Mouse (Mus musculus) WW6 (cell line): Measurements from ENCODE around the gene Atg10.
"Not testable (repeated sequence)": the region's sequence is repeated elsewhere in the genome, so short reads cannot be mapped to it uniquely, and the experiment has no call there.

Experiments used
- DNase-seq: peaks from one replicate; pipeline ENCODE4 v3.0.0-alpha.2; 2013; ENCODE audit warnings: low read depth, low spot score

The Atg10 gene

DNA sequence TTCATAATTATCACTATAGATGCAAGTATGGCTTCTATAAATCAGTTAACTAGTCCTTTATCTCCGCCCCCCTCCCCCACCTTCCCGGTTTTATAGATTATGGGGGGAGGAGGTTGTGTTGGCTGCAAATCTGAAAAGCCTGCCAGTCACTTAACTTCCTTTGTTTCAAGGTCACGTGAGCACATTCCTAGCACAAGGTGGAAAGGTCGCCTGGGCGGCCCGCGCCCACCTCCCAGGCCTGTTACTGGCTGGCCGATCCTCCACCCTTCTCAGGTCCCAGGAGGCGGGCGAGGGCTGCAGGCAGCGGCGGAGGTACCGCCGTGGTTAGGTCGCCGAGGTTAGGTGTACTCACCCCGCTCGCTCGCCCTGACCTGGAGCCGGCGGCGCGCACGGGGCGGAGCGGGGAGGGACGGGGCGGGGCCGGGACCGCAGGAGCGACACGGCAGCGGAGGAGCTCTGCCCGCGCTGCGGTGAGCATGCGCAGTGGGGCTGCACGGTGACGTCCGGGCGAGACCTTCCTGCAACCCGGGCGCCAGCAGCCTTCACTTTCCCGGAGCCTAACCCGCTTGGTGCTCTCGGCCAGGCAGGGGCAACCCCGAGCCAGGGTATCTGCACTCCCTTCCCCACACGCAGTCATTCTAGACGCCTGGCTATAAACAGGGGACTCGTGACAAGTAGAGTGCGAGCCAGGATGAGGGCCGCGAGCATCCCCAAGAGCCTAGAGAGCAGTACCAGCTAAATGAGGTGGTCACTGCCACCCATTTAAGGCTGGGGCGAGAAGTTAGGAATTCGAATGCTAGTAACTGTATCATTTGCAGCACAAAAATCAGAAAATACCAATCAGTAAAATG is at the start of gene Atg10:
TSS of gene Atg10 (minus strand) at position 382 of the 851 bp plus-strand sequence.
- DNase-seq: peak; percentile 87

- DNase-seq: no peak
Measured at GRCm38 (mm10) chr13:91252406-91252805, 28.6 kb upstream of the Atg10 start.

DNA sequence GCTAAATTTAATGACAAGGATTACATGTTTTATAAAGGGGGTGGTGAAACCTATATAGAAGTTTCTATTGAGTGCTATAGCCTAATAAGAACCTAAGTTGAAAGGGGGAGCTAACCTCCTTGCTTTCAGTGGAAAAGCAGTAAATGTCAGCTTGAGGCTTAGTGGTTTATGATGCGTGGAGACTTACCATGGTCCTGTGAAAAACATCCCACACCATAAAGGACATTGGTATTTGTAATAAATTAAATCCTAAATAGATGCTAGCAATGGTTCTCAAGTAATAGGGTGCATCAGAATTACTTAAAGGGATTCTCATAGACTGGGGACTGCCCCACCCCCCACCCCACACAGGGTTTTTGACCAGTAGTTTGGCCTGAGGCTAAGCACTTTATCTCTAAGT is 27.9 kb upstream of the Atg10 start:
- no peak for DNase-seq

DNA sequence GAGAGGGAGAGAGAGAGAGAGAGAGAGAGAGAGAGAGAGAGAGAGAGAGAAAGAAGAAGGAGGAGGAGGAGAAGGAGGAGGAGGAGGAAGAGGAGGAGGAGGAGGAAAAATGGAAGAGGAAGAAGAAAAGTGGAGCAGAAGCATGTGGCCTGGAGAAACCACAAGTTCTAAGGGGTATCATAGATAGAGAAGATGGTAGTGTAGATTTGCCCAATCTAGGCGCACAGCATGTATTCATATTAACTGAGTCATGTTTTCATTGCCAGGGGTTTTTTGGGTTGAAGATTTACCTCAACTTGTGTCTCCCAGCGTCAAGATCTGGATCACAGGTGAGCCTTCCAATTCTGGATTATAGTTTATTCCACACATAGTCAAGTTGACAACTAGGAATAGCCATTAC is 26.3 kb upstream of the Atg10 start:
- not testable (repeated sequence) for DNase-seq

- no peak for DNase-seq
Measured at GRCm38 (mm10) chr13:91246472-91246871, 22.7 kb upstream of the Atg10 start.

GRCm38 (mm10) chr13:91237976-91238375 is 14.2 kb upstream of the Atg10 start:
- DNase-seq: no peak

GRCm38 (mm10) chr13:91236884-91237283 is 13.1 kb upstream of the Atg10 start:
- DNase-seq: no peak

DNA sequence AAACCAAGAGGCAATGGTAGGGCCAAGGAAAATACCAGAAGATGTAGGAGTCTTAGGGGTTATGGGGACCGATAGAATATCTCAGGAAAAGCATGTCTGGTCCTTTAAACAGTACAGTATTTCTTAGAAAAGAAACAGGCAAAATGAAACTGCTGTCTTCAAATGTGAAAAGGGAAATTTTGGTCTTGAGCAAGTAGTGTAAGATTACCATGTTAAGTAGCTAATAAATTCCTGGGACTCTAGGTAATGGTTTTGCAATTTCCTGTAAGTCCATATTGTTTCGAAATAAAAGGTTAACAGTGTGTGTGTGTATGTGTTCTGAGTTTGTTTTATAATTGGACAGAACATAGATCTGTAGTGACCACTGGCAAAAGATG is 658 bp upstream of the Atg10 start:
- no peak for DNase-seq

GRCm38 (mm10) chr13:91223063-91223462 is 705 bp downstream of the Atg10 start:
- DNase-seq: no peak

DNA sequence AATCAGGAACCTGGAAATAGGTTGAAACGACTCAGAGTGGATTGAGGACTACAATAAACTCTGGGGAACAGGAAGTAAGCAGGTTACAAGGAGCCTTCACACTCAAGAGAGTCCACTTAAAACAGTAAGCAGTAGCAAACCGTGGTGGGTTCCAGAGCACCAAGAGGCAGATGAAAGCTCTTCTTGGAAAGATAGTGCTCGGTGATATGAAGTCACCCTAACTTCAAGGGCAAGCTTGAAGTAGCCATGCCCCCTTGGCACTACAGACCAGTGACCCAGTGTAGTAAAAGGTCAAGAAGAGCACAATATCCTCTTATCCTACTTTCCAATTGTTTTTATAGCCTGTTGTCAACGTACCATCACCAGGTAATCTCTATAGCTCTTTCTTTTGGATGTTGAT is 2.1 kb downstream of the Atg10 start:
- DNase-seq: no peak

DNA sequence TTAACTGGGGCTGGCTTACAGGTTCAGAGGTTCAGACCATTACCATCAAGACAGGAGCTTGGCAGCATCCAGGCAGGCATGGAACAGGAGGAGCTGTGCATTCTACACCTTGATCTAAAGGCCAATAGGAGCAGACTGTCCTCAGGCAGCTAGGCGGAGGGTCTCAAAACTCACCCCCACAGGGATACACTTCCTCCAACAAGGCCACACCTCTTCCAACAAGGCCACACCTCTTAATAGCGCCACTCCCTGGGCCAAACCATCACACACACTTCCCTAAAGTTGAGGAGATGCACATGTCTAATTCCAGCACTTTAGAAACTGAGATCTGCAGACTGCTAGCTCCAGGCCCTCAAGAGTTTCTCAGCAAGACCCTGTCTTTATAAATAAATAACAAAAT is 6.1 kb downstream of the Atg10 start:
- DNase-seq: no peak

DNA sequence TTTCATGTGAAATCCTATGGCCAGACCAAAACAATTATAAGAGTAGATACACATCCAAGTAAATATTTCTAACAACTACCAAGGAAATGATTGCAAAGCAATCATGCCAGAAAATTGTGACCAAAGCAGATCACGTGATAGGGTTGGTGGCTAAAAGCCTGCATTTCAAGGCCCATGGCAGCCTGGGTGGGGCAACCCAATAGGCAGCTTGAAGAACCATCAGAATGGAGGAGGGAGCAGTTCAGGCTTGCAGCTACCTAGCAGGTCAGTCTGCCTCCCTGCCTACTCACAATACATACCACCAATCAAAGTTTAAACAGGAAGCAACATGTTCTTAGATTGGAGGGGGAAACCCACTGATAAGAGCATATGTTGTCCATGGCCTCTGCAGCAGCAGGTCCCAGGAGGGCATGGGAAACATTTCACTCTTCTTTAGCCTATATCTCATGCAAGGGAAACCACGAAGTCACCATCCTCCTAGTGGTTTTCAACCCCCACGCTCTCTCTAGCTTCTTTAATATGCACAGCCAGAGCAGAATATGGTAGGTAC is 7.0 kb downstream of the Atg10 start:
- no peak for DNase-seq

GRCm38 (mm10) chr13:91212958-91213357 is 10.8 kb downstream of the Atg10 start:
- no peak for DNase-seq

DNA sequence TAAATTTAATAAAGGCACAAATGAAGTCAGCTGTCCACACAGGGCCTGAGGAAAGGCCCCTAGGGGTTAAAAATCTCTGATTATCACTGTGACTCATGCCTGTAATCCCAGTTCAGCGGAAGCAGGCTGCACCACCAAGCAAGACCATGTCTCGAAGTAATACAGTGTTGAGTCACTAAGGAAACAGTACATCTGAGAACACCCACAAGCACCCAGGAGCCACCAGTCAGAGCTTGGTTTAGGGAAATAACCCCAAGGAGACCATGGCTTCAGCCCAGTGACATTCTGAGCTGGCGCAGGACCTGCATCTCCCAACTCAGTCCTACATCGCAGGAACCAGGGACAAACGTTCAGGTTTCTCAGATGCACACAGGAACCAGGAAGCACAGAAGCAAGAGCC is 17.5 kb downstream of the Atg10 start:
- DNase-seq: no peak

DNA sequence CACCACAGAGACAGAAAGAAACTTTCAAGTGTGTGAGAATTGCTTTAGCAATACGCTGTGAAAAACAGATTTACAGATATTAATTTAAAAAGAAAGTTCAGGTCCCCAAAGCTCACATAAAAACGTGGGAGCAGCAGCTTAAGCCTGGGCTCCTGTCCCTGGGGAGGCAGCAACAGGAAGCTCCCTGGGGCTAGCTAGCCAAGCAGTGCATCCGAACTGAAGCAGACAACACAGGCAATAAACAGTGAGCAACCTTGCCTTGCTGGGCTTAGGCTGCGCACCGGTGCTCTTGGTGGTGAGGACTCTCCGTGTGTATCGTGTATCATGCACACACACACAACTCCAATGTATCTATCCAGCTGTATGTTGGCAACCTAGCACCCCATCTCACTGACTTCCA is 21.2 kb downstream of the Atg10 start:
- DNase-seq: no peak

- DNase-seq: no peak
Measured at GRCm38 (mm10) chr13:91187378-91188234, 36.2 kb downstream of the Atg10 start.

DNA sequence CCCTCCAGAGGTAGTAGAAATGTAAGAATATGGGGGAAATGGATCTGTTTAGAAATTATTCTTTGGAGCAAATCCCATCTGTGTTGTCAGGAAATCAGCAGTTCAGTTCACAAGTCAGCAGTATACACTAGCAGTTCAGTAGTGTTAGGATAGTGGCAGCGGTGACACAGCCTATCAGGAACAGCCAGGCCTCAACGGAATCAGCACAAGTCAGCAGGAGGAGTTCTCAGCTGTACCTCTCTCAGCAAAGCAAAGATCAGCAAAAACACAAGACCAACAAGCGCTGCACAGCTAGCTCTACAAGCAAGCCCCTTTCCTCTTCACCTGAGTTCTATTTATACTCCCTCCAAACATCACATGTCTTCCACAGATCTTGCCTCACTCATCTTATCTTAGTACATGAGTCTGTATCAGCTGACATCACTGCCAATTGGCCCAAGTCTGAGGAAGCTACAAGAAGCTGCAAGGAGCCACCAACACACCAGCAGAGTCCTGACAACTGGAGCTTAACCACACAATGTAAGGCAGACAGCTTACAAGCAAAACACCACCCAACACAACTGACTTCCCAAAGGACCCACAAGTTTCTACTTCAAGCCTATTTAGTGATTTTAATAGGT is 38.4 kb downstream of the Atg10 start:
- DNase-seq: no peak

- no peak for DNase-seq
Measured at GRCm38 (mm10) chr13:91184226-91184625, 39.5 kb downstream of the Atg10 start.

DNA sequence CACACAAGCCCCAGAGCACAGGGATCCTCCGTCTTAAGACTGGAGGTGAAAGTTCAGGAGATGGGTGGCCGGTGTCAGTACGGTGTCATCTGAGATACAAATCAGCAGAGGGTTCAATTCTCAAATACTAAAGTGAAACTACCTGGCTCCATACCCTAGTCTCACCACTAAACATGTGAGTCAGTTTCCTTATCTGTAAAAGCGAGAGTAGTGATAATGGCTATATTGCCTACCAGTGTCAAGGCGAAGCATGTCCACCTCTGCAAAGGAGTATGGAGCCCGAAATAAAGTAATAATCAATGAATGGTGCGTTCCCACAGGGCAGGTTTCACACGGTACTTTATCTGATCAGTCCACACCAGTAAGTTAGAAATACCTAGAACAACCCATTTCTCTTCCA is 43.4 kb downstream of the Atg10 start:
- no peak for DNase-seq

DNA sequence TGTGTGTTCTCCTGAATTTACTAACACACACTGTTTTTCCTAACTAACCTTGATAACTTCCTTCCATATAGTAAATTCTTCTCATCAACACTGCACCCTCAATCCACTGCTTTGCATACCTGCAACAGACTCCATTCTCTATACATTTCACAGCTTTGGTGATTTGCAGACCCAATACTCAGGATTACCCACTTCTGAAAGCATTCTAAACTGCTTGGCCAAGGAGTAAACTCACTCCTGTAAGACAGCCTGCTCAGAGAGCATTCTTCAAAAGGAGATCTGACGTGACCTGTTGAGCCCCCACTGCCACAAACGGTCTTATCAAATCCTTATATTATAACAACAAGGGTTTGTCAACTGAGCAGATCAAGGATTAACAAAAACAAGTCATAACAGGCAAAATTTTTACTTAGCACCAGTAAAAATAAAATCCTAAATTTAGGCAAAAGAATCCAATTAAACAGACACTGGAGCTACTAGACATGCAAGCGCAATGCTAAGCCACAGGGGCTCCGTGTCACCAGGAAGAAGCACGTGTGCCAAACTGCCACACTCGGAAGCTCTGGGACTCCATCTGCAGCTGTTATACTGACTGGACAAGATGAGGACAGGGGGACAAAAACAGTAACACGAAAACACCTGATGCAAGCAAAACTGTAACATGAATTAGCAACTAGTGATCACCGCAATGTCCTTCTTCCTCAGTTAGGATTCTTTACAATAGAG is 44.4 kb downstream of the Atg10 start:
- no peak for DNase-seq

- DNase-seq: no peak
Measured at GRCm38 (mm10) chr13:91178428-91179160, 45.2 kb downstream of the Atg10 start.
